Mouse (Mus musculus): ENCODE measurements around the gene Ube2d3.

GRCm38 (mm10) chr3:135437758-135438495 is at the start of gene Ube2d3:
- TF ChIP-seq CTCF (IDR thresholded peaks at IDR 0.05; ENCODE audit: low read depth) (no peak), EP300 (IDR thresholded peaks at IDR 0.05; ENCODE audit: low read depth) (peak; percentile 92)

Data from liver, postnatal 0 days (tissue).